Mouse (Mus musculus): Measurements from ENCODE around the gene Ubp1.

Gene Ubp1

GRCm38 (mm10) chr9:113969399-113969798 is 38.7 kb downstream of the Ubp1 start:
- peak in 1 of 2 experiments; percentile 47 for DNase-seq (ENCODE audit: low spot score in 2 of 2)

- peak; percentile 53 to 74 for DNase-seq (ENCODE audit: low spot score in 2 of 2)
Observed at GRCm38 (mm10) chr9:113970041-113970440, 39.3 kb downstream of the Ubp1 start.

GRCm38 (mm10) chr9:113971615-113972014 is 40.9 kb downstream of the Ubp1 start:
- DNase-seq (ENCODE audit: low spot score in 2 of 2) = no peak

GRCm38 (mm10) chr9:113973857-113974256 is 43.1 kb downstream of the Ubp1 start:
- DNase-seq (ENCODE audit: low spot score in 2 of 2) = no peak

GRCm38 (mm10) chr9:113974945-113975344 is 44.2 kb downstream of the Ubp1 start:
- no peak for DNase-seq (ENCODE audit: low spot score in 2 of 2)

- DNase-seq (ENCODE audit: low spot score in 2 of 2) = no peak
Observed at GRCm38 (mm10) chr9:113975442-113975841, 44.7 kb downstream of the Ubp1 start.

- no peak for DNase-seq (ENCODE audit: low spot score in 2 of 2)
Observed at GRCm38 (mm10) chr9:113976264-113976663, 45.5 kb downstream of the Ubp1 start.

GRCm38 (mm10) chr9:113977225-113977840 is 46.6 kb downstream of the Ubp1 start:
- DNase-seq (ENCODE audit: low spot score in 2 of 2) = no peak

GRCm38 (mm10) chr9:113978656-113979055 is 47.9 kb downstream of the Ubp1 start:
- no peak for DNase-seq (ENCODE audit: low spot score in 2 of 2)

- no peak for DNase-seq (ENCODE audit: low spot score in 2 of 2)
Observed at GRCm38 (mm10) chr9:113979356-113979755, 48.6 kb downstream of the Ubp1 start.

- peak in 1 of 2 experiments; percentile 20 for DNase-seq (ENCODE audit: low spot score in 2 of 2)
Observed at GRCm38 (mm10) chr9:113981099-113981880, 50.6 kb downstream of the Ubp1 start.

- DNase-seq (ENCODE audit: low spot score in 2 of 2) = no peak
Observed at GRCm38 (mm10) chr9:113982451-113982850, 51.7 kb downstream of the Ubp1 start.

- DNase-seq (ENCODE audit: low spot score in 2 of 2) = no peak
Observed at GRCm38 (mm10) chr9:113982883-113983670, 52.3 kb downstream of the Ubp1 start.

- no peak for DNase-seq (ENCODE audit: low spot score in 2 of 2)
Observed at GRCm38 (mm10) chr9:113984946-113985620, 54.3 kb downstream of the Ubp1 start.

GRCm38 (mm10) chr9:113990547-113991248 is 60.0 kb downstream of the Ubp1 start:
- DNase-seq (ENCODE audit: low spot score in 2 of 2) = peak; percentile 76 to 90

GRCm38 (mm10) chr9:113992810-113993209 is 62.1 kb downstream of the Ubp1 start:
- DNase-seq (ENCODE audit: low spot score in 2 of 2) = no peak

GRCm38 (mm10) chr9:113998311-113998710 is 67.6 kb downstream of the Ubp1 start:
- no peak for DNase-seq (ENCODE audit: low spot score in 2 of 2)

GRCm38 (mm10) chr9:114006801-114007200 is 76.1 kb downstream of the Ubp1 start:
- DNase-seq (ENCODE audit: low spot score in 2 of 2) = no peak

- DNase-seq (ENCODE audit: low spot score in 2 of 2) = no peak
Observed at GRCm38 (mm10) chr9:114007850-114008350, 77.2 kb downstream of the Ubp1 start.

GRCm38 (mm10) chr9:114009526-114009925 is 78.8 kb downstream of the Ubp1 start:
- peak in 1 of 2 experiments; percentile 27 for DNase-seq (ENCODE audit: low spot score in 2 of 2)

- no peak for DNase-seq (ENCODE audit: low spot score in 2 of 2)
Observed at GRCm38 (mm10) chr9:114011203-114011602, 80.5 kb downstream of the Ubp1 start.
